Mouse (Mus musculus) erythroblast, embryonic 14.5 days (primary cell): ENCODE results near the gene Tchp.

Source experiments
- GATA1 ChIP-seq: IDR thresholded peaks from 2 replicates; pipeline ENCODE4 v1.6.1; 2012; ENCODE audit warnings: low read length, inconsistent platforms, mixed read lengths
- TAL1 ChIP-seq: IDR thresholded peaks from 3 replicates; pipeline ENCODE4 v1.6.1; 2012; ENCODE audit warnings: low read length, inconsistent platforms, mixed read lengths

GRCm38 (mm10) chr5:114709357-114709756 lies 1.8 kb downstream of the Tchp start:
- TF ChIP-seq GATA1: no peak
- TF ChIP-seq TAL1: no peak
